Mouse (Mus musculus): ENCODE data around the gene Sirt7.

The Sirt7 gene

GRCm38 (mm10) chr11:120581490-120582267 lies 43.4 kb downstream of the Sirt7 start, which contains the start of gene Arhgdia:
Gene Arhgdia (minus strand): TSS chr11:120581624.
- DNase-seq (ENCODE audit: low spot score), result peak; percentile 88

- peak; percentile 40 for DNase-seq (ENCODE audit: low spot score)
Observed at GRCm38 (mm10) chr11:120580871-120581331, 44.1 kb downstream of the Sirt7 start.

- peak; percentile 39 for DNase-seq (ENCODE audit: low spot score)
Observed at GRCm38 (mm10) chr11:120580190-120580589, 44.9 kb downstream of the Sirt7 start.

GRCm38 (mm10) chr11:120579316-120580107 lies 45.5 kb downstream of the Sirt7 start:
- DNase-seq (ENCODE audit: low spot score), result peak; percentile 76

GRCm38 (mm10) chr11:120578694-120579243 lies 46.3 kb downstream of the Sirt7 start:
- DNase-seq (ENCODE audit: low spot score), result no peak

GRCm38 (mm10) chr11:120578024-120578693 lies 46.9 kb downstream of the Sirt7 start:
- DNase-seq (ENCODE audit: low spot score), result no peak

GRCm38 (mm10) chr11:120577211-120578023 lies 47.6 kb downstream of the Sirt7 start:
- DNase-seq (ENCODE audit: low spot score), result no peak

- no peak for DNase-seq (ENCODE audit: low spot score)
Observed at GRCm38 (mm10) chr11:120576365-120576981, 48.6 kb downstream of the Sirt7 start.

- no peak for DNase-seq (ENCODE audit: low spot score)
Observed at GRCm38 (mm10) chr11:120575940-120576339, 49.1 kb downstream of the Sirt7 start.

- no peak for DNase-seq (ENCODE audit: low spot score)
Observed at GRCm38 (mm10) chr11:120575046-120575445, 50.0 kb downstream of the Sirt7 start.

GRCm38 (mm10) chr11:120574278-120574600 lies 50.8 kb downstream of the Sirt7 start:
- no peak for DNase-seq (ENCODE audit: low spot score)

GRCm38 (mm10) chr11:120573585-120574277 lies 51.3 kb downstream of the Sirt7 start:
- no peak for DNase-seq (ENCODE audit: low spot score)

GRCm38 (mm10) chr11:120572752-120573584 lies 52.1 kb downstream of the Sirt7 start, which contains the start of gene P4hb:
Gene P4hb (minus strand): TSS chr11:120573253.
- DNase-seq (ENCODE audit: low spot score), result peak; percentile 100

- DNase-seq (ENCODE audit: low spot score), result no peak
Observed at GRCm38 (mm10) chr11:120572417-120572751, 52.7 kb downstream of the Sirt7 start.

- DNase-seq (ENCODE audit: low spot score), result no peak
Observed at GRCm38 (mm10) chr11:120571754-120572416, 53.2 kb downstream of the Sirt7 start.

GRCm38 (mm10) chr11:120571122-120571521 lies 53.9 kb downstream of the Sirt7 start:
- DNase-seq (ENCODE audit: low spot score), result no peak
